Mouse (Mus musculus) NIH3T3 (cell line): Measurements from ENCODE around the gene Gm36028.
A peak's percentile ranks its signal among the peaks of the same experiment; 100 is the strongest.

ENCODE experiments used
- DNase-seq: peaks from one replicate; pipeline ENCODE4 v3.0.0-alpha.2; 2012; ENCODE audit warnings: low read depth

Gene Gm36028

DNA sequence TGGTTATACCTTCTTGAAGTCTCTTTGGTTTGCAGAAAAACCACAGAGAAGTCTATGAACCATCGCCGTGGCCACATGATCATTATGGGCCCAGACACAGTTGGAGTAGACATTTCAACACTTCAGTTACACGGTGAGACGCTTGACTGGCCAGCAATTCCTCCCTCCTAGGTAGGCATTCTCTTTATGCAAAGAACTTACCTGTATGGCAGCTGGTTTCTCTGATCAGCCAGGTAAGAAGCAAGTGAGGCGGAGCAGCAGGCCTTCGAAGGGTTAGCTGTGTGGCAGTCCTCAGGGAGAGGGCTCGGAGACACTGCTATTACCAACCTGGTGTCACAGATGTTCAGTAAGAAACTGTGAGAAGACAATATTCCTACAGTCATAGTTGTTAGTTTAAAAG is 733 bp downstream of the Gm36028 start:
- no peak for DNase-seq

DNA sequence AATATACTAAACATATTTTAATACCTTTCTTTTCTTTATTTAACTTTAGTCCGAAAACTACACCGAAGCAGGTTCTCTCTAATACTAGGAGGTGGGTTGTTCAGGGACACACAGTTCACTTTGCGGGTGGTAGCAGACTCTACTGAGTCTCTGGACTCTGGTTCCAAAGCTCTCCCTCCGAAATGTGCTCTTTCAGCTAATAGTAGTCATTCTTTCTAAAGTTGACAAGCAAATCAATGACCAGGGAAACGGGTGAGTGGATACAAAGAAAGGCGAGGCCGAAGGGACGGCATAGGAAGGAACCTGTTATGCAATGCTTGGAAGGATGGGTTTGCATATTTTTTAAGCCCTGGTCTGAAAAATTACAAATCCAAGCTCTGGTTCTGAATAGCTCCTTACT is 3.5 kb downstream of the Gm36028 start:
- DNase-seq: no peak

DNA sequence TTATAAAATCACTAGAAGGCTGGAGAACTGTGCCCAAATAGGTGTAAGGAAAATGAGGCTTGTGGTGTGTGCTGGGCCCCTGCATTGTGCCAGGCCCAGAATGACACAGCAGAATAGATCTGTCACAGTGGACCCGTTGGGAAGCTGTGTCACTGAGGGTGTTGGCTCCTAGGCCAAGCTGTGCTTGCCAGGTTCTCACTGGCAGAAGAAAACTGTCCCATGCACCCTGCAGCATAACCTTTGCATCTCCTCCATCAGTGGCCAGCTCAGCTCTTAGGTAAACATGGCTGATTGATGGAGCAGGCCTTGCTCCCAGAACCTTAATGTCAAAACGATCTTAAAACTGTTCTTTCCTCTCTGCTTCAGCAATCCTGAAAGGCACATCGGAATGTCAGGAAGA is 4.6 kb downstream of the Gm36028 start:
- DNase-seq: no peak

DNA sequence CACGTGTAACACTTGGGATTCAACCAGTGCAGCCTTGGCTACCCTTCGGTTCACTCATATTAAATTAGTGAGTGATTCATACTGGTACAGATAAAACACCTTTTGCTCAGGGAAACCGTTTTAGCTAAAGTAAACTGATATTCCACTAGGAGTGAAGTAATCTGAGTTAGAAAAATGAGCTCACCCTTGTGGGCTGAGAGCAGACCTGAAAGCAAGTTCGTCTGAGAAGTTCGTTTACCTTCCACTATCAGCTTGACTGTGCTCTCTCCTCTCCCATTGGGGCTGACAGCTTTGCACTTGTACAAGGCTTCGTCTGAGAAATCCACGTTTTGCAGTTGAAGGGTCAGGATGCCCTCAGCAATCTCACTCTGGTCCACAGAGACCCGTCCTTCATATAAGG is 5.4 kb downstream of the Gm36028 start:
- DNase-seq: no peak

DNA sequence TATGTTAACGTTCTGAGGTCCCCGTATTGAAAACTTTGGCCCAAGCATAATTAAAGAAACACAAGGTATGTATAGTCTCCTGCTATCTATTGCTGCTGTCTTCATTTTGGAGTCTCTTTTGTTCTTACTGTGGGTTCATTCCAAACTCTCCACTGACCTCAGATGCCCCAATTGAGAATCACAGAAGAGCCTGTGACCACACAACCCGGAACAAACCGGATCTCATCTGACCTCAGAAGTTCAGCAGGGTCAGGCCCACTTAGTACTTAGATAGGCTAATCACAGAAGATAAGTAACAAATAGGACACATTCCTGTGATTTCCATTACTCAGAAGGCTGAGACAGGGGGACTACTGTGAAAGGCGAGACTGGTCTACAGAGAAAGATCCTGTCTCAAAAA is 6.4 kb downstream of the Gm36028 start:
- DNase-seq: no peak

DNA sequence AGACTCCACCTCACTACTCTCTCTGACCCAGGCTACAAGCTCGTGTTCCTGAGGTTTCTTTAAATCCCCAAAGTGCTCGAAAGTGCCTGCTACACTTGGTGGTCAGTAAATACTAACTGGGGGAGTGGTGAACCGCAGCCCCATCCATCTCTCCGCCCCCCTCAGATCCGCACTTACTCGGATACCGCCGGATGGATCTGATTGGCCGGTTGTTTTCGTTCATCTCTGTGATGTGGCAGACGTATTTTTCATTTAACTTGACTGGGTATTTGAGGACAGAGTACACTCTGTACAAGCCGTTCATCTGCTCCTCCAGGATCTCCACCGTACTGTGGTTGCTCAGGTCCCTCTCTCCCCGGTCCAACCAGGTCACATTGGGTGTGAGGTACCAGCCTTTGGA is 6.9 kb downstream of the Gm36028 start:
- no peak for DNase-seq

DNA sequence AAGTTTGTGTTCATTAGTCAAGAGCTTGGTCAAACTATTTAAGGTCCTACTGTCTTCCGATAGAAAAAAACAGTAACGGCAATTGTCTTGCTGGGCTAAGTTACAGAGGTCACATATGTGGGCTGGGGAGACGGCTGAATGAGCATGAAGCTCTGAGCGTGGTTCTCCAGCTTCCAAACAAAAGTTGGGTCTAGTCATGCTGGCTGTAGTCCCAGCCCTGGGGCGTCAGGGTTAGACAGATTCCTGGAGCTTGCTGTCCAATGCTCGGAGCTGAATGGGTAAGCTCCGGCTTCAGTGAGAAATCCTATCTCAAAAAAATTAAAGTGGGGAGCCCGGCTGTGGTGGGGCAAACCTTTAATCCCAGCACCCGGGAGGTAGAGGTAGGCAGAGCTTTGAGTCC is 7.7 kb downstream of the Gm36028 start:
- peak; percentile 77 for DNase-seq

DNA sequence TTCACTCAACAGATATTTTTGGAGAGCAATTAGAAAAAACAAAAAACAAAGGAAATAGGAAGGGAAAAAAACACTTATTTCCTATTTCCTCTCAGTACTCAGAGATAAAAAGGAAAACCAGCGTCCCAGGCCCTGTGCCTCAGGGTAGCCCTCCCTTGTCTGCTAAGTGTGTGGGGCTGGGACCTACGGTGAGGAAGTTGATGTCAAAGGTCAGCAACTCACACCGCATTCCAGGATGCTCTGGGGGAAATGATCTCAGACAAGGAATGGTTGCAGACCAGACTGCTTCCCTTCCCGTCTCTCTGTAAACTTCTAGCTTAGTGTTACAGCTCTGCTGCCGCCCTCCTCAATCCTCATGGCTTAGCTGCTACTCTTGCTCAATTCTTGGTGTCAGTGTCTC is 9.6 kb downstream of the Gm36028 start:
- no peak for DNase-seq

DNA sequence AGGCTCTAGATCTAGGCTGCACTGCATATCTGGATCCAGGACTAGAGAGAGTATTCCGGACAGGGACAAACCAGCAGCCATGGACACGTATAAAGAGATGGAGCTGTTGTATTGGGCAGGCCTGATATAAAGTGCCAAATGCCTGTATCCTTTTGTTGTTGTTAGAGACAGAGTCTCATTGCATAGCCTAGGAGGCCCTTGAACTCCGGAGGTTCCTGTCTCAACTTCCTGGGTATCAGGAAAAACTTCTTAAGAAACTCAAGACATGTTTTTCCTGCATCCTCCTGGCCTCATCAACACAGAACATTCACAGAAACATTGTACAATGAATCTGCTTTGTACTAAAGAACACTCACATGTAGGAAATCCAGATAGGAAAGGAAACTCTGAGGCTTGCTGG is 13.9 kb downstream of the Gm36028 start:
- no peak for DNase-seq

DNA sequence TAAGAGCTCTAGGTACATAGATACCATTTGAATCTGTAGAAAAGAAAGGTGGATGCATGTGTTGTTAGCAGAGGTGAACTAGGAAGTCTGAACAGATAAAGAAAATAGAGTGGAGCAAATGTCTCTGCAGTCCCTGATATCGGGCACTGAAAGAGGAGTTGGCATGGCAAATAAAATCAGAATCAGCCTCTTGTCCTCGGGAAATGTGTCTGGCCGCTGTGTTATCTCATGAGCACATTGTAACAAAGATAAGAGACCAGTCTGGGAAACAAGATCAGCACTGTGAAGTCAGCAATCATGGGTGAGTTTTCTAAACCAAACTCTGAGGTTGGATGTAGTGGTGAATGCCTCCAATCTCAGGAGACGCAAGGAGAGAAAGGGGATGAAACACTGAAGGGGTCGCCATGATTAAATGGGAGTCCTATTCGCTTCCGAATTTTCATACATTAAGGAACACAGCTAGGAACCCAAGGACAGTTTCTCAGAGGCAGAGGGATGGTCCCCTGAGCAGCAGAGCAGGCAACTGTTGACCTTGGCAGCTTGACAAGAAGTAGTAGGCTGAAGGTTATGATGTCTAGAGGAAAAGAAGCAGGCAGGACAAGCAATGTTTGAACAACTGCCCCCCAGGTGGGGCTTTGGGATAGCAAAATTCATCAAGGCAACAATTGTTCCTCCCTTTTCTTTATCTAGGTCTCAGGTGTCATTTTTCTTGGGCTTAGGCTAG is 15.6 kb downstream of the Gm36028 start:
- no peak for DNase-seq

DNA sequence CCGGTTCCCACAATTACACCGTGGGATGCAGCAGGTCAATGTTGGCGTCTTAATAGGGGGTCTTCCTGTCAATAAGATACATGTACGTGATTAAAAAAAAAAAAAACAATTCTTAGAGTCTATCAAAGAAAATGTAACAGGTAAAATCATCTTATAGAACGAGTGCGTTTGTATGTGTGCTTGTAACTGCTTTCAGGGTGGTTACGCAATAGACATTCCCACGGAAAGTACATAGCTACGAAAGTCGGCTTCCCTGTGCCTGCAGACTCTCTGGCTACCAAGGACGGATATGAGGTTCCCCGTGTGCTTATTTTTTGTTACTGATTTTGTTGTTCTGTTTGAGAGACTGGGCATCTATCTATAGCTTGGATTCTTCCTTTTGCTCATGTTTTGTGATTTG is 17.2 kb downstream of the Gm36028 start:
- DNase-seq: no peak

DNA sequence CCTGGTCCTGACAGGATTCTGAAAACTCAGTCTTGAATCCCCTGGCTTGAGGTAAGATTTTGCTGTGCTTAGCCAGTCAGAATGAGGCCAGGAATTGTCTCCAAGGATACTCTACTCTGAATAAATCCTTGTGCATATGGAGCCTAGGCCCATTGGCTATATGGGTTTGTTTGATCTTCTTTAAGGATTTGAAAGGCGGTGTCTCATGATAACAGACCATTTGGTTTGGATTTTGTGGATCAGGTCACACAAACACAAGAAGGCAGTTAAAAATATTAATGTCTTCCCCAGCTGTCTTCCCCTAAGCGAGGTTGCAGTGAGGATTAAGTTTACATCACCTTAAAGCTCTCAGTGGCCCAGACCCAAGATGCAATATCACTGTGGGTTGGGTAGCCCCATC is 18.5 kb downstream of the Gm36028 start:
- DNase-seq: no peak

DNA sequence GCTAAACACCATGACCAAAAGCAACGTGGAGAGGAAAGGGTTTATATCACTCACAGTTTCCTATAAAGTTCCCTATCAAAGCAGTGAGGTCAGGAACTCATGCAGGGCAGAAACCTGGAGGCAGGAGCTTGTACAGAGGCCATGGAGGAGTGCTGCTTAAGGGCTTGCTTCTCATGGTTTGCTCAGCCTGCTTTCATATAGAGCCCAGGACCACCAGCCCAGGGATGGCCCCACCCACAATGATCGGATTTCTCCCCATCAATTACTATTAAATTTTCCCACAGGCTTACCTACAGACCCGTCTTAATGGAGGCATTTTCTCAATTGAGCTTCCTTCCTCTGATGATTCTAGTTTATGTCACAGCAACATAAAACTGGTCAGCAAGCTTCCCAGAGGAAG is 23.4 kb downstream of the Gm36028 start:
- DNase-seq: no peak

DNA sequence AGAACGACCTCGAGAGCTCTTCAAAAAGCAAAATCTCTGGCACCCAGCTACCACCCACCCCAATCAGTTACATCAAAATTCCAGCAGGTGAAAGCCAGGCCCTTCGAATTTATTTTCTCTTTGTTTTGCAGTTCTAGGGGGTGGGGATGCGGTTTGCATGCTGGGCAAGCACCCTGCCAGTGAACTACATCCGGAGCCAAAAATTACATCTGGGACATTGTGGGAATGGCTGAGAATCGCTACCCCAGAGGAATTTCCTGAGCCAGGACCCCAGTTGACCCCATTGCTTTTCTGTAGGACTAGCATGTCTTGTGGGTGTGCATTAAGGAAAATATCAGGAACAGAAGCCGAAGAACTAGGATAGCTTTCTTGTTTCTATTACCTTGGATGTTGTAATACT is 29.9 kb downstream of the Gm36028 start:
- DNase-seq: no peak

DNA sequence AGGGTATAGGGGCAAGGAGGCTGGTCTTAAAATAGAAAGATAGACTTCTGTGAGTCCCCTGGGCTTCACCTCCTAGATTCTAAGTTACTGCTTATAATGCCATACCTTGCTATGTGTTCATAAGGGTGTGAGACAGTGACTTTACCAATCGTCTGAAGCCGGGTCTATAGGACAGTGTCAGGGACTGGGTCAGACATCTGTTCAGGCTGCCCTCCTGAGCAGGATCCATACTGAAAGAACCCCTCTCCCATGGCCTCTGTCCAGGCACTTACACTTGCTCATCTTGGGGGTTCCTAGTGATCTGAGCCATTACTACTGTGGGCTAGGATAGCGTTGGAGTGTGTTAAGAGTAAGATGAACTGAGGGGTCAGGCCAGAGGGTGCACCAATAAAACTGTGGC is 34.7 kb downstream of the Gm36028 start:
- no peak for DNase-seq

DNA sequence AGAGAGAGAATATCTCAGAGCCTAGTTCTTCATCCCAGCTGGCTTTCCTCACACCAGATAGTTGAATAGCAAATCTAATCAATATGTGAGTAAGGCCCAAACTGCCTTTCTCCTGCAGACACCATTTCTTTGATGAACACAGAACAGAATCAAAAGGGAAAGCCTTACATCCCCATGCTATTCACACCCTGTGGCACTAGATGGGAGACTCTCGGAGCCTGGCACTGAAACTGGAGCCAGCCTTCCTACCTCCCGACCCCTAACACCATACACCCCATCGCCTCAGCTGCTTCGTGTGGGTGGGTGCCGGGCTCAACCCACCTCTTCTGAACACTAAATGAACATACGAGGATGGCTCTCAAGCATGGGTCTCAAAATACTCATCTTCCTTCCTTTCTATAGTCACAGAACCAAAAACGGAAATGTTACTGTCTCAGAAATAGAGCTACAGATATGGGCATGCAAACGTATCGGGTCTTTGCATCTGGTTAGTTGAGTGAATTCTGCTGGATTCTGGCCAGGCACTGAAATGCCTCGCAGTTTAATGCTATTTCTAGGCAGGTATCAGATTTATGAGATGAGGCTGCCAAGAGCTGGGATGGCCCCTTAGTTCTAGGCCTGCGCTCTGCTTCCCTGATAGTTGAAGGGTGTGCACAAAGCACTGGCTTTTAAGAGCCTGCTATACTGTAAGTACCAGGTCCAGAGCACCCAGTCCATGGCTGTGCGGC is 36.0 kb downstream of the Gm36028 start:
- DNase-seq: no peak

DNA sequence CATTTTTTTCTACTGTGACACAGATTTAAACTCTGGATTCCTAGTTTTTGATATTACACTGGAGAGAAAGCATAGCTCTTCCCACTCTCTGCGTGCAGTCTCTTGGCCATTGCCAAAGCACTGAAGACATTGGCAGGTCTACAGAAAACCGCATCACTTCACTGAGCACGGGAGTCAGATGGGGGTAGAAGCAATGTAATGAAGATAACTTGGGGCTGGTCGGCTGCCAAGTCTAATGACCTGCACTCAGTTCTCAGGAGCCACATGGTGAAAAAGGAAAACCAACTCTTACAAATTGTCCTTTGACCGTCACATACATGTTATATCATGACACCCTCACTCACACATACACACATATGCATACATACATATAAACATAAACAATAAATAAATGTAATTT is 37.0 kb downstream of the Gm36028 start:
- DNase-seq: peak; percentile 37

DNA sequence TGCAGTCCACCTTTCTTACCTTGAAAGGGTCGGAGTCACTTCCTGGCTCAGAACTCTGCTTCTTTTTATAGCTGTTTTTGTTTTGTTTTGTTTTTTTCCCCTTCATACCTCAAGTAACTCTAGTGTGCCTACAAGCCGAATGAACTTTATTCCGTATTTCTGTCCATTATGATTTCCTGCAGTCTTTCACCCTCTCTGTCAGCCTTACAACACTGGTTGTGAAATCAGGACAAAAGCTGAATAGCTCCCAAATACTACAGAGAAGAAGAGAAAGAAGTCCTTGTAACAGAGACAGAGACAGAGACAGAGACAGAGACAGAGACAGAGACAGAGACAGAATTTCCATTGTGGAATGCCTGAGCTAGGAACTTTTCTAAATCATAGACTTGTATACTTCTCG is 43.0 kb downstream of the Gm36028 start:
- DNase-seq: no peak

DNA sequence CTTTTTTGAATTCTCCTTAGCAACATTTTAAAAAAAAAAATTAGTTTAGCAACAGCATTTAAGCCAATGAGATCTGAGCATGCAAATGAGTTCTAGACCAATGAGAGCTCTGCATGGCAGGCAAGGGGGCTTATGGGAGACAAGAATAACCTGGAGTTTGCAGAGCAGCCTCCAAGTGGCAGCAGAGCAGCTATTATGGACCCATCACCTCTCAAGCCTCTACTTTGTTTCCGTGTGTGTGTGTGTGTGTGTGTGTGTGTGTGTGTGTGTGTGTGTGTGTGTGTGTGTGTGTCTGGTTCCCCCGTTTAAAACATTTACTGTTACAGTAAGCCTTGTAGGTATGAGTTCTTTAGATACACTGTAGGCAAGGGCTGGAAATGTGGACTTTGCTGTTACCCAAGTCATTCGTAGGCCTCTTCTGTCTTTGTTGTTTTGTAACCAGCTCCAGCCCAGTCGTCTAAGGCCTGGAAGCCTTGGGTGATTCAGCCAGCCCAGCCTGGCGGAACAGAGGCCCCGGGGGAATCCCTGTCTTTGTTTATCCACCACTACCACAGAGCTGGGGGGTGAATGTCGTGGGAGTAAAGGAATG is 46.5 kb downstream of the Gm36028 start:
- peak; percentile 88 for DNase-seq

DNA sequence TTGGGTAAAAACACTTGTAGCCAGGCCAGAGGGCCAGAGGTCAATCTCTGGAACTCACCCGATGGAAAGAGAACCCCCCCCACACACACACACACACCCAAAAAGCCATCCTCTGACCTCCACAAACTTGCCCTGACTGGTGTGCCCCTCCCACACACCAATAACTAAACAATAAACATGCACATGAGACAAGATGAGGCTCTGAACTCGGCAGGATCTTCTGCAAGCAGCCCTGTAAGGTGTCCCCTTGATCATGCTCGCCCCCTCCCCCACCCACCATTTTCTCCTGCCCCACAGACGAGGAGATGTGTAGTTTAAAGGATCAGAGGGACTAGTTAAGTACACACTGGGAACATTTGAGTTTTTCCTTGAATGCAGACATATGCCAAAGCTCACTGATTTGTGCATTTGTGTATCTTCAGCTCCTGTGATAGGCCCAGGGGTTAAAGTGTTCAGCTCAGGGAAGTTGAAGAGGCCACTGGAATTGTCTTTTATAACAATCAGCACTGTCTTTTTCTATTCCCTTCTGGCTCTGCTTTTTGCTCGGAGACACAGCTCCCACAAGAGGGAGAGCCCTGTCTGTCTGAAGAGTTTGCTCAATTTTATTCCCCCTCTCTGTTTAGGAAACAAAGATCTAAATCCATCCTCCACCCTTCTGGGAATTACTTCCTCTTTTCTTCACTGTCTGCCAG is 47.1 kb downstream of the Gm36028 start:
- no peak for DNase-seq

DNA sequence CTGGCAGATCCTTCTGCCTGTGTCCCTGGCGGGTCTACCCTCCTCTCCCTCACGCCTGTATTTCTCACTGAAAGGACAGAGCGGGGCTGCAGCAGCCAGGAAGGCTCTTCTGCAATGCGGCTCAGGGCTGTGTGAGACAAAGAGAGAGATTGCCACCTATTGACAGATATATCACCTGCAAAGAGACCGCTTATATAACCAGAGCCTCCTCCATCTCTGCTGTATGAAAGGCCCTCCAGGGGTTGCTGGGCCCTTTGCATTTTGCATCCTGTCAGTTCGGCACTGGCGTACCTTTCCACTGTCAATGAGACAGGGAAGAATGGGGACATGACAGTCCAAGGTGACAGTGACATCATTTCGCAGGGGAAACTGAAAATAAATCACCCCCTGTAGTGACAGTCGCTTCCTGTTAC is 48.5 kb downstream of the Gm36028 start:
- DNase-seq: no peak

DNA sequence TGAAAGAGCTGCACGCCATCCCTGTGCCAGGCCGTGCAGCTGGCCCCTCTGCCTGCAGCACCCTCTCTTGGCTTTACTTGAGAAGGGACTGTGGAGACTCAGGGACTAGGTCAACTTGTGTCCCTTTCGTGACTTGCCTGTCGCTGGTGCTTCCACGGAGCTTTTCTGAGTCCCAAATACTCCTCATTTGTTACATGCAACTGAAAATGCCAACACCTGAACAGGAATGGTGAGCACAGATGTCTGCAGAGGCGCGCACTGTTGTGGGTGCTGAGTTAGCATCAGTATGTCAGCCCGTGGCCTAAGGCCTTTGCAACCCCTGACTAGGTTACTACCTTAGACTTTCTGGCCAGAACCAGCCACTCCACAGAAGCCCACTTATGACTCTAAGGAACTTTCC is 49.1 kb downstream of the Gm36028 start:
- DNase-seq: no peak

DNA sequence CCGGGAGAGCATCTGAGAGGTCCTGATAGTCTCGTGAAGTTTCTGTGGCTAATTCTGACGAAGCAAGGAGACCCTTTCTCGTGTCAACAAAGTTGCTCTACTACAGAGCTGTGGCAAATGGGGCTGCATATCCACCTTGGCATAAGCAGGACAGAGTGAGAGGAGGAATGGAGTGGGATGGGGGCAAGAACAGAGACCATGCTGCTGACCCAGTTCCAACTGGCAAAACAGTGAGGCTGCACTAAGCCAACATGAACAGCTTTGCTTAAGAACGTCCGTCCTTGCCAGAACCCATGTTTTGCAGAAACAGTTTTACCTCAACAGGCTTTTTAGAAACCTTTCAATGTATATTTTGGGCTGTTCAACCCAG is 51.3 kb downstream of the Gm36028 start:
- no peak for DNase-seq
